8 mouse cellular contexts compared by ENCODE assay signal in the genomic region with DNA sequence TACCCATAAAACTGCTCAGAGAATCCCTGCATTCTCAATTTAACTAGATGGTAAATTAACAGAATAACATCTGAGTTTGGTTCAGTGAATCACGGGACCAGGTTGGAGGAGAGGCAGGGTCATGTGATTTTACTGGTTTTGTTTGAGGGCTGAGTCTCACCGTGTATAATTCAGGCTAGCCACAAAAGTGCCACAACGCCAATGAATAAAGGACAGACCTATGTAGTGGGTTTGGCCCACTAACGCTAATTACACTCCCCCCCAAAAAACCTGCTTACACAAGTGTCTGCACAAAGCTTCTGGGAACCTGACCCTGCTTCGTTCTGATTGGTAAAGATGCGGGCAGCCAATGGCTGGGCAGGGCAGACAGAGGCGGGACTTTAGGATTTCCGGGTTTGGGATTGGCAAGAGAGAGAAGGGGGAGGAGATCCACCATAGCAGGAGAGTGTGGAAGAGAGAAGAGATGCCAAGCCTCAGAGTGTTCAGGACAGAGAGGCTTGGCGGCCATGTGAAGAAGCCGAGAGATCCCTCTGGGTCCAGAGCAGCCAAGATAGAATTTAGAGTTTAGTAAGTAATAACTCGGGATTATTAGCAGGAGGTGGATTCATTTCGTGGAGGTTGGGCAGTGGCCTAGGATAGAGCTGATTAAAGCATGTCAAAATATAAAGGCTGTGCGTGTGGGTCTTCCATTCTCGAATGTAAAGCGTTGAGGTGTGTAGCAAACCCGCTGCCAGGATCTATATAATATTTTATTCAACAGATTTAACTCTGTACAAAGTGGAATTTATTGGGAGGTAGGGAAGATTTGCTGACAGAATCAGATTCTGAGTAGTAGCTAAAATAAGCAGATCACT. TPM values are rescaled to one million over a fixed set of nuclear protein-coding genes. Genes with fewer than 3 reads are reported as not detected.
DNase-seq lines count a peak whose midpoint lies in the region; ATAC-seq and TF ChIP-seq lines count a peak whose summit lies in the region.

No protein-coding gene starts in this region.

- no peaks in the 10 kb centered on the region for H3K9me3 ChIP-seq in hindbrain, embryonic 13.5 days

- peak; percentile 98 for ATAC-seq in Patski
- ATAC-seq in hindbrain, embryonic 13.5 days (ENCODE audit: low FRiP score): peak; percentile 99

- peaks cover 14% of the 10 kb centered on the region for H3K4me1 ChIP-seq in hindbrain, embryonic 13.5 days (replicated peaks)

- no peaks in the 10 kb centered on the region for H3K27me3 ChIP-seq in Patski
- no peaks in the 10 kb centered on the region for H3K27me3 ChIP-seq in hindbrain, embryonic 13.5 days

- peak overlapping the region; percentile 73 for H3K9ac ChIP-seq in hindbrain, embryonic 13.5 days

- CTCF ChIA-PET in Patski (lab: Charles Lee): interaction anchor here (0.6 to 2.3 kb wide), 3 partner anchors 20 to 97 kb away, joined by 3 to 7 read pairs (median 3); no protein-coding TSS in a partner anchor

- no peak for TF ChIP-seq CTCF in Patski (IDR thresholded peaks at IDR 0.05)

- H3K4me2 ChIP-seq in hindbrain, embryonic 13.5 days: peak overlapping the region; percentile 76

- peaks cover 6% of the 10 kb centered on the region; the same call in 1 of the 2 replicates for H3K36me3 ChIP-seq in hindbrain, embryonic 13.5 days

- peak overlapping the region; percentile 51 for H3K4me3 ChIP-seq in hindbrain, embryonic 13.5 days

- in situ Hi-C loops in Patski (cut with MboI; ENCODE audit: low pct_unique_long_range_greater_than_20kb): loop anchor here (5.0 kb wide), 1 partner anchor 32 kb away; no protein-coding TSS in a partner anchor

- H3K27ac ChIP-seq in hindbrain, embryonic 13.5 days: peak overlapping the region; percentile 86

- 3% methylated on average over 16 of the region's 16 CpGs for WGBS in hindbrain, embryonic 13.5 days

- DNase-seq in Patski (ENCODE audit: low read depth, low spot score): peak; percentile 53
- peak; percentile 85 to 89 for DNase-seq in cerebellum, postnatal 14 days
- DNase-seq in frontal cortex, postnatal 14 days (ENCODE audit: low spot score in 2 of 2): peak; percentile 79 to 87
- DNase-seq in layer of hippocampus, postnatal 25 days (ENCODE audit: extremely low spot score in 1 of 2, low spot score in 1 of 2): peak; percentile 47 to 62
- DNase-seq in lung, postnatal 25 days (ENCODE audit: low spot score): peak; percentile 94
- DNase-seq in retina, embryonic 14.5 days (ENCODE audit: low spot score): peak; percentile 92
- DNase-seq in thymus, postnatal 4 days: peak; percentile 80

- POLR2A ChIA-PET in Patski (lab: Charles Lee): interaction anchor here (0.6 to 1.1 kb wide), 2 partner anchors 14 to 28 kb away, joined by 3 to 4 read pairs; no protein-coding TSS in a partner anchor

RNA-seq across cellular contexts. Expression of a gene that starts 12.8 kb away (rescaled TPM):
- not detected for polyA plus RNA-seq in Patski (2021)
- 0.60 and 0.84 TPM in 2 replicates for polyA plus RNA-seq in hindbrain, embryonic 13.5 days (2015; fragmentation: Nextera tagmentation; extraction: Ambion mirVana)
- total RNA-seq in layer of hippocampus, postnatal 25 days (2021): not detected

RNA-seq across cellular contexts. Expression of a gene that starts 17.6 kb away (rescaled TPM):
- polyA plus RNA-seq in Patski (2021): 0.21 TPM
- polyA plus RNA-seq in hindbrain, embryonic 13.5 days (2015; fragmentation: Nextera tagmentation; extraction: Ambion mirVana): 14.3 and 16.2 TPM in 2 replicates
- total RNA-seq in layer of hippocampus, postnatal 25 days (2021): 1 to 10 TPM; 5.8 to 6.9 TPM

RNA-seq across cellular contexts. Expression of a gene that starts 28.3 kb away (rescaled TPM):
- polyA plus RNA-seq in Patski (2021): 7.2 TPM
- 1.5 TPM in 2 replicates for polyA plus RNA-seq in hindbrain, embryonic 13.5 days (2015; fragmentation: Nextera tagmentation; extraction: Ambion mirVana)
- total RNA-seq in layer of hippocampus, postnatal 25 days (2021): 1 to 10 TPM; 4.4 to 7.6 TPM

RNA-seq across cellular contexts. Expression of a gene that starts 35.3 kb away (rescaled TPM):
- polyA plus RNA-seq in Patski (2021): 28.0 TPM
- 24.7 and 26.7 TPM in 2 replicates for polyA plus RNA-seq in hindbrain, embryonic 13.5 days (2015; fragmentation: Nextera tagmentation; extraction: Ambion mirVana)
- total RNA-seq in layer of hippocampus, postnatal 25 days (2021): 10 to 100 TPM; 15.1 to 18.1 TPM

RNA-seq across cellular contexts. Expression of a gene that starts 38.3 kb away (rescaled TPM):
- polyA plus RNA-seq in Patski (2021): 909 TPM
- 684 and 691 TPM in 2 replicates for polyA plus RNA-seq in hindbrain, embryonic 13.5 days (2015; fragmentation: Nextera tagmentation; extraction: Ambion mirVana)
- 100 to 1,000 TPM; 627 to 764 TPM for total RNA-seq in layer of hippocampus, postnatal 25 days (2021)

Comparison
In these comparisons a context has a peak if more than half of its experiments do, and no peak if none do; other contexts are left out.
1. Peak in every context shown above with its lines: DNase-seq, ATAC-seq, H3K4me3 ChIP-seq and H3K27ac ChIP-seq.
2. RNA of a gene that starts 17.6 kb away (polyA plus RNA-seq): 14.3 to 16.2 TPM in hindbrain, embryonic 13.5 days; 0.21 TPM in Patski (single experiment); every median in the first group is over 10 times any median in the second.